Mouse (Mus musculus) heart, postnatal 0 days (tissue): ENCODE measurements at regions not wholly inside any gene's neighbourhood (a gene's known extent, or its start where the extent isn't known, plus 50 kb on each side); places are given as distances from the start of the nearest gene placed in this dataset.

Source experiments
- CTCF ChIP-seq: IDR thresholded peaks from 2 replicates; pipeline ENCODE4 v1.5.1; 2016; ENCODE audit warnings: antibody characterized with exemption, control low read depth, low read depth
- EP300 ChIP-seq: IDR thresholded peaks from 2 replicates; pipeline ENCODE4 v1.6.1; 2016; ENCODE audit warnings: antibody characterized with exemption, low read depth

DNA sequence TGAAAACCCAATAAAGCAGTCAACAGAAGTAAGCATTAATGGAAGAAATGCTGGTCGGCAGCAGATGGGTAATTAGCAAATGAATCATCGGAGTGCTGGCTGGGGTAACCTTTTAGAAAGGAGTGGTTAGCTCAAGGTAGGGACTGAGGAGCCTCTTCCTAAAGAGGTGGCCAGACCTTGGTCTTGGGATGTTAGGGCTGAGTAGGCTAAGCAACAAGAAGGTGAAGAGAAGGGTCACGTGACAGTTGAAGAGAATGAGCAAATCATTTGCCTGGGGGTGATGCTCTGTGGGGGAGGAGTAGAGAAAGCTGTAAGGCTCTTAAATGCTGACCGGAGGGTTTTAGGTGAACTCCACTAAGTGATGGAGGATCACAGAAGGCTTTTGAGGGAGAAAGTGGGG lies 208.2 kb downstream of the Gm10260 start:
- no peak for TF ChIP-seq EP300
- no peak for TF ChIP-seq CTCF
